Mouse (Mus musculus) spleen, adult 2 months (tissue): ENCODE results near the gene Erc2. TPM values are rescaled to one million over a fixed set of nuclear protein-coding genes. Genes with fewer than 3 reads are reported as not detected.

Experiments
- DNase-seq, 2 experiments: peaks; one replicate each; pipeline versions ENCODE4 v3.0.0 to v3.0.0-alpha.2; 2012 to 2021; ENCODE audit warnings: low spot score in 2 of 2, low read depth in 1 of 2
- H3K27ac ChIP-seq: fragments of 200-500 bp; 2 replicates; pipeline ENCODE4 v1.5.1; 2012; ENCODE audit warnings: low read length, inconsistent platforms; ENCODE audit not compliant: insufficient read depth
- H3K27me3 ChIP-seq: fragments of 200-500 bp; 2 replicates; pipeline ENCODE4 v1.6.1; 2012; ENCODE audit warnings: mild to moderate bottlenecking, moderate library complexity, low read length, inconsistent platforms; ENCODE audit not compliant: control insufficient read depth, insufficient read depth
- H3K36me3 ChIP-seq: fragments of 200-500 bp; 2 replicates; pipeline ENCODE4 v1.6.1; 2012; ENCODE audit warnings: mild to moderate bottlenecking, low read length, inconsistent platforms; ENCODE audit not compliant: control insufficient read depth, insufficient read depth
- H3K4me1 ChIP-seq: fragments of 200-500 bp; 2 replicates; pipeline ENCODE4 v1.6.1; 2011; ENCODE audit warnings: inconsistent platforms; ENCODE audit not compliant: control insufficient read depth, insufficient read depth, insufficient read length
- H3K4me3 ChIP-seq: fragments of 200-500 bp; 2 replicates; pipeline ENCODE4 v1.5.1; 2011; ENCODE audit warnings: mild to moderate bottlenecking, inconsistent platforms; ENCODE audit not compliant: insufficient read depth, insufficient read length; ENCODE audit errors: extremely low read depth
- CTCF ChIP-seq: fragments of 200-500 bp; IDR thresholded peaks from 2 replicates; pipeline ENCODE4 v1.5.1; 2011; ENCODE audit warnings: mild to moderate bottlenecking, inconsistent platforms; ENCODE audit not compliant: insufficient read depth, insufficient read length, insufficient replicate concordance; ENCODE audit errors: extremely low read depth
- POLR2A ChIP-seq: fragments of 200-500 bp; IDR thresholded peaks from 2 replicates; pipeline ENCODE4 v1.6.1; 2011; ENCODE audit warnings: low read depth, low read length, inconsistent platforms
- WGBS: fragments of 180-500 bp; shearing (Covaris S2); methylation state at CpG from one replicate; pipeline ENCODE4 v1.1.7; 2018; 5-methylcytosine and 5-hydroxymethylcytosine counted together
- polyA plus RNA-seq: library from polyadenylated mRNA; depleted of rRNA; stranded (reverse); fragments of >200 nt; gene quantifications from 2 replicates; pipeline ENCODE4 v1.2.3, GENCODE M21; 2012

Erc2 gene
- polyA plus RNA-seq, 1 experiment, result 0.11 TPM

GRCm38 (mm10) chr14:28413516-28413915, 791.3 kb downstream of the Erc2 start:
- WGBS, result 79% methylated on average over 7 of the region's 7 CpGs

GRCm38 (mm10) chr14:28417019-28417418, 794.8 kb downstream of the Erc2 start:
- H3K36me3 ChIP-seq, result no peaks in the 10 kb centered on the region
- H3K4me3 ChIP-seq, result no peak overlapping the region
- no peak overlapping the region for H3K27ac ChIP-seq
- no peaks in the 10 kb centered on the region for H3K27me3 ChIP-seq
- WGBS, result 65% methylated on average over 8 of the region's 8 CpGs
- DNase-seq, result no peak
- H3K4me1 ChIP-seq, result no peaks in the 10 kb centered on the region
- TF ChIP-seq CTCF, result no peak
- TF ChIP-seq POLR2A, result no peak

More at GRCm38 (mm10) chr14:28413516-28413915, 791.3 kb downstream of the Erc2 start:
- Histone ChIP-seq H3K4me1 (no peaks in the 10 kb centered on the region), H3K27me3 (no peaks in the 10 kb centered on the region), H3K4me3 (no peak overlapping the region), H3K27ac (no peak overlapping the region), H3K36me3 (no peaks in the 10 kb centered on the region)
- TF ChIP-seq CTCF (no peak), POLR2A (no peak)
- DNase-seq, result no peak

- TF ChIP-seq POLR2A (no peak), CTCF (no peak)
- Histone ChIP-seq H3K36me3 (no peaks in the 10 kb centered on the region), H3K27me3 (no peaks in the 10 kb centered on the region), H3K27ac (no peak overlapping the region), H3K4me3 (no peak overlapping the region), H3K4me1 (no peaks in the 10 kb centered on the region)
- DNase-seq, result no peak
- 55% methylated on average over 4 of the region's 4 CpGs for WGBS
Observed at GRCm38 (mm10) chr14:28418497-28418896, 796.3 kb downstream of the Erc2 start.

GRCm38 (mm10) chr14:28419188-28419587, 797.0 kb downstream of the Erc2 start:
- Histone ChIP-seq H3K36me3 (no peaks in the 10 kb centered on the region), H3K27me3 (no peaks in the 10 kb centered on the region), H3K27ac (no peak overlapping the region), H3K4me3 (no peak overlapping the region), H3K4me1 (no peaks in the 10 kb centered on the region)
- TF ChIP-seq CTCF (no peak), POLR2A (no peak)
- 77% methylated on average over 9 of the region's 9 CpGs for WGBS
- no peak for DNase-seq

GRCm38 (mm10) chr14:28420596-28420995, 798.4 kb downstream of the Erc2 start:
- WGBS, result 90% methylated on average over 11 of the region's 11 CpGs

GRCm38 (mm10) chr14:28426610-28427009, 804.4 kb downstream of the Erc2 start:
- TF ChIP-seq CTCF (no peak), POLR2A (no peak)
- H3K27me3 ChIP-seq, result no peaks in the 10 kb centered on the region
- H3K4me3 ChIP-seq, result no peak overlapping the region
- no peak overlapping the region for H3K27ac ChIP-seq
- no peaks in the 10 kb centered on the region for H3K36me3 ChIP-seq
- no peaks in the 10 kb centered on the region for H3K4me1 ChIP-seq
- 68% methylated on average over 2 of the region's 2 CpGs for WGBS
- DNase-seq, result no peak

More at GRCm38 (mm10) chr14:28420596-28420995, 798.4 kb downstream of the Erc2 start:
- H3K4me1 ChIP-seq, result no peaks in the 10 kb centered on the region
- no peak for TF ChIP-seq CTCF
- no peaks in the 10 kb centered on the region for H3K27me3 ChIP-seq
- no peak overlapping the region for H3K27ac ChIP-seq
- no peak for DNase-seq
- no peaks in the 10 kb centered on the region for H3K36me3 ChIP-seq
- H3K4me3 ChIP-seq, result no peak overlapping the region

GRCm38 (mm10) chr14:28431703-28432309, 809.6 kb downstream of the Erc2 start:
- no peak for DNase-seq
- Histone ChIP-seq H3K4me1 (no peaks in the 10 kb centered on the region), H3K36me3 (no peaks in the 10 kb centered on the region), H3K4me3 (no peak overlapping the region), H3K27ac (no peak overlapping the region), H3K27me3 (no peaks in the 10 kb centered on the region)
- WGBS, result 78% methylated on average over 7 of the region's 7 CpGs
- no peak for TF ChIP-seq POLR2A
